Mouse (Mus musculus): ENCODE results near the gene Ide. TPM values are rescaled to one million over a fixed set of nuclear protein-coding genes. Genes with fewer than 3 reads are reported as not detected.

The Ide gene
- polyA plus RNA-seq, 1 experiment from 2014 or later = 15.6 TPM

- no peaks in the 10 kb centered on the region for H3K36me3 ChIP-seq (ENCODE audit: insufficient read depth, low read length)
- DNase-seq (ENCODE audit: low spot score) = no peak
- TF ChIP-seq EP300 (IDR thresholded peaks at IDR 0.05) (no peak), CTCF (IDR thresholded peaks at IDR 0.05) (no peak)
- no peaks in the 10 kb centered on the region for H3K9me3 ChIP-seq (ENCODE audit: low read length)
- no peak for ATAC-seq
- no peak overlapping the region for H3K9ac ChIP-seq (replicated peaks; ENCODE audit: low read depth)
- H3K4me1 ChIP-seq (ENCODE audit: insufficient read depth, low read depth, low read length) = no peaks in the 10 kb centered on the region
- no peak overlapping the region for H3K4me2 ChIP-seq (replicated peaks; ENCODE audit: low read depth, low read length)
- WGBS = 87% methylated on average over 6 of the region's 6 CpGs
- no peaks in the 10 kb centered on the region for H3K27me3 ChIP-seq (replicated peaks; ENCODE audit: insufficient read depth, low read length)
- no peak overlapping the region for H3K4me3 ChIP-seq (ENCODE audit: low read depth, low read length)
- H3K27ac ChIP-seq (ENCODE audit: low read length) = no peak overlapping the region
Observed at GRCm38 (mm10) chr19:37307826-37308545, 29.7 kb downstream of the Ide start.

GRCm38 (mm10) chr19:37306176-37306575 lies 31.5 kb downstream of the Ide start:
- H3K4me3 ChIP-seq (ENCODE audit: low read depth, low read length) = no peak overlapping the region
- no peaks in the 10 kb centered on the region for H3K27me3 ChIP-seq (replicated peaks; ENCODE audit: insufficient read depth, low read length)
- WGBS = 87% methylated on average over 3 of the region's 3 CpGs
- ATAC-seq = no peak
- no peaks in the 10 kb centered on the region for H3K4me1 ChIP-seq (ENCODE audit: insufficient read depth, low read depth, low read length)
- no peak for TF ChIP-seq EP300 (IDR thresholded peaks at IDR 0.05)
- H3K9ac ChIP-seq (replicated peaks; ENCODE audit: low read depth) = no peak overlapping the region
- H3K27ac ChIP-seq (ENCODE audit: low read length) = no peak overlapping the region
- no peaks in the 10 kb centered on the region for H3K9me3 ChIP-seq (ENCODE audit: low read length)
- no peak for DNase-seq (ENCODE audit: low spot score)
- H3K36me3 ChIP-seq (ENCODE audit: insufficient read depth, low read length) = no peaks in the 10 kb centered on the region
- no peak overlapping the region for H3K4me2 ChIP-seq (replicated peaks; ENCODE audit: low read depth, low read length)

- no peaks in the 10 kb centered on the region for H3K36me3 ChIP-seq (ENCODE audit: insufficient read depth, low read length)
- H3K9me3 ChIP-seq (ENCODE audit: low read length) = no peaks in the 10 kb centered on the region
- DNase-seq (ENCODE audit: low spot score) = no peak
- no peak overlapping the region for H3K4me2 ChIP-seq (replicated peaks; ENCODE audit: low read depth, low read length)
- TF ChIP-seq CTCF (IDR thresholded peaks at IDR 0.05) = no peak
- no peak for TF ChIP-seq EP300 (IDR thresholded peaks at IDR 0.05)
- ATAC-seq = no peak
- 97% methylated on average over 5 of the region's 5 CpGs for WGBS
- no peak overlapping the region for H3K9ac ChIP-seq (replicated peaks; ENCODE audit: low read depth)
- no peaks in the 10 kb centered on the region for H3K4me1 ChIP-seq (ENCODE audit: insufficient read depth, low read depth, low read length)
- H3K4me3 ChIP-seq (ENCODE audit: low read depth, low read length) = no peak overlapping the region
- no peak overlapping the region for H3K27ac ChIP-seq (ENCODE audit: low read length)
- H3K27me3 ChIP-seq (replicated peaks; ENCODE audit: insufficient read depth, low read length) = no peaks in the 10 kb centered on the region
Observed at GRCm38 (mm10) chr19:37304866-37305265, 32.8 kb downstream of the Ide start.

GRCm38 (mm10) chr19:37304006-37304405 lies 33.6 kb downstream of the Ide start:
- no peak overlapping the region for H3K4me3 ChIP-seq (ENCODE audit: low read depth, low read length)
- 57% methylated on average over 4 of the region's 4 CpGs for WGBS
- no peak overlapping the region for H3K9ac ChIP-seq (replicated peaks; ENCODE audit: low read depth)
- H3K27me3 ChIP-seq (replicated peaks; ENCODE audit: insufficient read depth, low read length) = no peaks in the 10 kb centered on the region
- DNase-seq (ENCODE audit: low spot score) (no peak), ATAC-seq (no peak)
- H3K9me3 ChIP-seq (ENCODE audit: low read length) = no peaks in the 10 kb centered on the region
- TF ChIP-seq EP300 (IDR thresholded peaks at IDR 0.05) (no peak), CTCF (IDR thresholded peaks at IDR 0.05) (no peak)
- H3K4me1 ChIP-seq (ENCODE audit: insufficient read depth, low read depth, low read length) = no peaks in the 10 kb centered on the region
- H3K36me3 ChIP-seq (ENCODE audit: insufficient read depth, low read length) = no peaks in the 10 kb centered on the region
- H3K4me2 ChIP-seq (replicated peaks; ENCODE audit: low read depth, low read length) = no peak overlapping the region
- H3K27ac ChIP-seq (ENCODE audit: low read length) = no peak overlapping the region

- Histone ChIP-seq H3K4me2 (replicated peaks; ENCODE audit: low read depth, low read length) (no peak overlapping the region), H3K27me3 (replicated peaks; ENCODE audit: insufficient read depth, low read length) (no peaks in the 10 kb centered on the region), H3K4me1 (ENCODE audit: insufficient read depth, low read depth, low read length) (no peaks in the 10 kb centered on the region), H3K9ac (replicated peaks; ENCODE audit: low read depth) (no peak overlapping the region), H3K27ac (ENCODE audit: low read length) (no peak overlapping the region), H3K4me3 (ENCODE audit: low read depth, low read length) (no peak overlapping the region), H3K36me3 (ENCODE audit: insufficient read depth, low read length) (no peaks in the 10 kb centered on the region), H3K9me3 (ENCODE audit: low read length) (no peaks in the 10 kb centered on the region)
- no peak for DNase-seq (ENCODE audit: low spot score)
- 85% methylated on average over 3 of the region's 3 CpGs for WGBS
- TF ChIP-seq CTCF (IDR thresholded peaks at IDR 0.05) = no peak
- no peak for TF ChIP-seq EP300 (IDR thresholded peaks at IDR 0.05)
- no peak for ATAC-seq
Observed at GRCm38 (mm10) chr19:37301733-37302132, 35.9 kb downstream of the Ide start.

- H3K4me1 ChIP-seq (ENCODE audit: insufficient read depth, low read depth, low read length) = no peaks in the 10 kb centered on the region
- no peak overlapping the region for H3K4me3 ChIP-seq (ENCODE audit: low read depth, low read length)
- H3K9me3 ChIP-seq (ENCODE audit: low read length) = no peaks in the 10 kb centered on the region
- H3K27ac ChIP-seq (ENCODE audit: low read length) = no peak overlapping the region
- H3K36me3 ChIP-seq (ENCODE audit: insufficient read depth, low read length) = no peaks in the 10 kb centered on the region
- no peak overlapping the region for H3K9ac ChIP-seq (replicated peaks; ENCODE audit: low read depth)
- H3K4me2 ChIP-seq (replicated peaks; ENCODE audit: low read depth, low read length) = no peak overlapping the region
- ATAC-seq (no peak), DNase-seq (ENCODE audit: low spot score) (no peak)
- TF ChIP-seq CTCF (IDR thresholded peaks at IDR 0.05) = no peak
- no peak for TF ChIP-seq EP300 (IDR thresholded peaks at IDR 0.05)
- H3K27me3 ChIP-seq (replicated peaks; ENCODE audit: insufficient read depth, low read length) = no peaks in the 10 kb centered on the region
- 53% methylated on average over 4 of the region's 4 CpGs for WGBS
Observed at GRCm38 (mm10) chr19:37291676-37292075, 46.0 kb downstream of the Ide start.

GRCm38 (mm10) chr19:37290906-37291305 lies 46.7 kb downstream of the Ide start:
- no peak for TF ChIP-seq CTCF (IDR thresholded peaks at IDR 0.05)
- Histone ChIP-seq H3K4me2 (replicated peaks; ENCODE audit: low read depth, low read length) (no peak overlapping the region), H3K9me3 (ENCODE audit: low read length) (no peaks in the 10 kb centered on the region), H3K9ac (replicated peaks; ENCODE audit: low read depth) (no peak overlapping the region), H3K27ac (ENCODE audit: low read length) (no peak overlapping the region), H3K4me1 (ENCODE audit: insufficient read depth, low read depth, low read length) (no peaks in the 10 kb centered on the region), H3K36me3 (ENCODE audit: insufficient read depth, low read length) (no peaks in the 10 kb centered on the region), H3K4me3 (ENCODE audit: low read depth, low read length) (no peak overlapping the region), H3K27me3 (replicated peaks; ENCODE audit: insufficient read depth, low read length) (no peaks in the 10 kb centered on the region)
- ATAC-seq (no peak), DNase-seq (ENCODE audit: low spot score) (no peak)
- WGBS = 66% methylated on average over 8 of the region's 8 CpGs

Measured in lung, postnatal 0 days (tissue).